Mouse (Mus musculus) spleen, adult 2 months (tissue): ENCODE measurements around the gene Slc35d1.

ENCODE experiments used
- CTCF ChIP-seq: fragments of 200-500 bp; IDR thresholded peaks from 2 replicates; pipeline ENCODE4 v1.5.1; 2011; ENCODE audit warnings: mild to moderate bottlenecking, inconsistent platforms; ENCODE audit not compliant: insufficient read depth, insufficient read length, insufficient replicate concordance; ENCODE audit errors: extremely low read depth
- POLR2A ChIP-seq: fragments of 200-500 bp; IDR thresholded peaks from 2 replicates; pipeline ENCODE4 v1.6.1; 2011; ENCODE audit warnings: low read depth, low read length, inconsistent platforms

- TF ChIP-seq CTCF (no peak), POLR2A (no peak)
Observed at GRCm38 (mm10) chr4:103263812-103264396, 48.9 kb upstream of the Slc35d1 start.
